Mouse (Mus musculus): ENCODE results near the gene Lilra6. TPM values are rescaled to one million over a fixed set of nuclear protein-coding genes. Genes with fewer than 3 reads are reported as not detected.
"Not testable (repeated sequence)": the region's sequence is repeated elsewhere in the genome, so short reads cannot be mapped to it uniquely, and the experiment has no call there.

Gene Lilra6
- 0.59 TPM in 1 of 2 replicates, not detected in the other for polyA plus RNA-seq (2012; ENCODE audit: insufficient read depth, insufficient read length, missing spikeins)

- H3K27ac ChIP-seq (replicated peaks; ENCODE audit: low read depth, low read length); H3K4me3 ChIP-seq (ENCODE audit: insufficient read depth, low read depth, low read length); H3K4me1 ChIP-seq (ENCODE audit: control insufficient read depth, insufficient read depth, insufficient read length, low read length): not testable (repeated sequence)
These were observed at the start of gene Lilra6 for GRCm38 (mm10) chr7:3915387-3915786. Lilra6 (minus strand) TSS chr7:3915503.

GRCm38 (mm10) chr7:3962017-3962416 is 46.7 kb upstream of the Lilra6 start:
- no peak overlapping the region for H3K4me3 ChIP-seq (ENCODE audit: insufficient read depth, low read depth, low read length)
- no peak overlapping the region for H3K27ac ChIP-seq (replicated peaks; ENCODE audit: low read depth, low read length)
- no peaks in the 10 kb centered on the region for H3K4me1 ChIP-seq (ENCODE audit: control insufficient read depth, insufficient read depth, insufficient read length, low read length)

GRCm38 (mm10) chr7:3957387-3957786 is 42.1 kb upstream of the Lilra6 start:
- H3K4me3 ChIP-seq (ENCODE audit: insufficient read depth, low read depth, low read length): no peak overlapping the region
- H3K4me1 ChIP-seq (ENCODE audit: control insufficient read depth, insufficient read depth, insufficient read length, low read length): no peaks in the 10 kb centered on the region
- H3K27ac ChIP-seq (replicated peaks; ENCODE audit: low read depth, low read length): no peak overlapping the region

- Histone ChIP-seq H3K4me1 (ENCODE audit: control insufficient read depth, insufficient read depth, insufficient read length, low read length) (no peaks in the 10 kb centered on the region), H3K27ac (replicated peaks; ENCODE audit: low read depth, low read length) (no peak overlapping the region), H3K4me3 (ENCODE audit: insufficient read depth, low read depth, low read length) (no peak overlapping the region)
These were observed 33.9 kb upstream of the Lilra6 start for GRCm38 (mm10) chr7:3949159-3949558.

- H3K4me3 ChIP-seq (ENCODE audit: insufficient read depth, low read depth, low read length): no peak overlapping the region
- H3K4me1 ChIP-seq (ENCODE audit: control insufficient read depth, insufficient read depth, insufficient read length, low read length): no peaks in the 10 kb centered on the region
- H3K27ac ChIP-seq (replicated peaks; ENCODE audit: low read depth, low read length): no peak overlapping the region
These were observed 32.9 kb upstream of the Lilra6 start for GRCm38 (mm10) chr7:3948223-3948622.

GRCm38 (mm10) chr7:3946117-3946516 is 30.8 kb upstream of the Lilra6 start:
- Histone ChIP-seq H3K27ac (replicated peaks; ENCODE audit: low read depth, low read length) (no peak overlapping the region), H3K4me1 (ENCODE audit: control insufficient read depth, insufficient read depth, insufficient read length, low read length) (no peaks in the 10 kb centered on the region), H3K4me3 (ENCODE audit: insufficient read depth, low read depth, low read length) (no peak overlapping the region)

GRCm38 (mm10) chr7:3940915-3941314 is 25.6 kb upstream of the Lilra6 start:
- Histone ChIP-seq H3K4me3 (ENCODE audit: insufficient read depth, low read depth, low read length) (no peak overlapping the region), H3K27ac (replicated peaks; ENCODE audit: low read depth, low read length) (no peak overlapping the region), H3K4me1 (ENCODE audit: control insufficient read depth, insufficient read depth, insufficient read length, low read length) (no peaks in the 10 kb centered on the region)

GRCm38 (mm10) chr7:3939866-3940525 is 24.7 kb upstream of the Lilra6 start:
- Histone ChIP-seq H3K4me3 (ENCODE audit: insufficient read depth, low read depth, low read length) (no peak overlapping the region), H3K27ac (replicated peaks; ENCODE audit: low read depth, low read length) (no peak overlapping the region), H3K4me1 (ENCODE audit: control insufficient read depth, insufficient read depth, insufficient read length, low read length) (no peaks in the 10 kb centered on the region)

GRCm38 (mm10) chr7:3935473-3935872 is 20.2 kb upstream of the Lilra6 start:
- not testable (repeated sequence) for H3K27ac ChIP-seq (replicated peaks; ENCODE audit: low read depth, low read length); H3K4me3 ChIP-seq (ENCODE audit: insufficient read depth, low read depth, low read length); H3K4me1 ChIP-seq (ENCODE audit: control insufficient read depth, insufficient read depth, insufficient read length, low read length)

GRCm38 (mm10) chr7:3903704-3904103 is 11.6 kb downstream of the Lilra6 start:
- no peak overlapping the region for H3K4me3 ChIP-seq (ENCODE audit: insufficient read depth, low read depth, low read length)
- no peak overlapping the region for H3K27ac ChIP-seq (replicated peaks; ENCODE audit: low read depth, low read length)
- H3K4me1 ChIP-seq (ENCODE audit: control insufficient read depth, insufficient read depth, insufficient read length, low read length): no peaks in the 10 kb centered on the region

GRCm38 (mm10) chr7:3898036-3898590 is 17.2 kb downstream of the Lilra6 start, which contains the start of gene Gm14548:
Gm14548 (minus strand) TSS chr7:3898120.
- H3K4me3 ChIP-seq (ENCODE audit: insufficient read depth, low read depth, low read length); H3K4me1 ChIP-seq (ENCODE audit: control insufficient read depth, insufficient read depth, insufficient read length, low read length); H3K27ac ChIP-seq (replicated peaks; ENCODE audit: low read depth, low read length): not testable (repeated sequence)

GRCm38 (mm10) chr7:3875032-3875431 is 40.3 kb downstream of the Lilra6 start:
- H3K4me3 ChIP-seq (ENCODE audit: insufficient read depth, low read depth, low read length); H3K4me1 ChIP-seq (ENCODE audit: control insufficient read depth, insufficient read depth, insufficient read length, low read length); H3K27ac ChIP-seq (replicated peaks; ENCODE audit: low read depth, low read length): not testable (repeated sequence)

Other genes starting within 250 kb of the Lilra6 start
- gene Leng1, start 249.7 kb downstream of the Lilra6 start, polyA plus RNA-seq (2012; ENCODE audit: insufficient read depth, insufficient read length, missing spikeins): 17.8 and 19.4 TPM in 2 replicates
- 0.67 TPM in 1 of 2 replicates, not detected in the other for gene Tmc4, start 237.9 kb downstream of the Lilra6 start, polyA plus RNA-seq (2012; ENCODE audit: insufficient read depth, insufficient read length, missing spikeins)
- 37.7 and 38.0 TPM in 2 replicates for gene Tsen34, start 222.6 kb downstream of the Lilra6 start, polyA plus RNA-seq (2012; ENCODE audit: insufficient read depth, insufficient read length, missing spikeins)
- 20.9 and 29.8 TPM in 2 replicates for gene Mboat7, start 222.0 kb downstream of the Lilra6 start, polyA plus RNA-seq (2012; ENCODE audit: insufficient read depth, insufficient read length, missing spikeins)
- gene Rps9, start 211.5 kb downstream of the Lilra6 start, polyA plus RNA-seq (2012; ENCODE audit: insufficient read depth, insufficient read length, missing spikeins): 727 and 740 TPM in 2 replicates
- gene Pirb, start 195.1 kb downstream of the Lilra6 start, polyA plus RNA-seq (2012; ENCODE audit: insufficient read depth, insufficient read length, missing spikeins): 3.7 and 5.2 TPM in 2 replicates
- not detected in 2 replicates for gene Gm15448, start 89.8 kb downstream of the Lilra6 start, polyA plus RNA-seq (2012; ENCODE audit: insufficient read depth, insufficient read length, missing spikeins)
- 0.55 TPM in 1 of 2 replicates, not detected in the other for gene Pira2, start 70.5 kb downstream of the Lilra6 start, polyA plus RNA-seq (2012; ENCODE audit: insufficient read depth, insufficient read length, missing spikeins)
- not detected in 2 replicates for gene Gm14548, start 17.4 kb downstream of the Lilra6 start, polyA plus RNA-seq (2012; ENCODE audit: insufficient read depth, insufficient read length, missing spikeins)
- gene Lair1, start 147.7 kb upstream of the Lilra6 start, polyA plus RNA-seq (2012; ENCODE audit: insufficient read depth, insufficient read length, missing spikeins): 1.6 and 1.7 TPM in 2 replicates
- gene Ttyh1, start 203.9 kb upstream of the Lilra6 start, polyA plus RNA-seq (2012; ENCODE audit: insufficient read depth, insufficient read length, missing spikeins): 1.4 and 2.3 TPM in 2 replicates
- gene Leng8, start 221.5 kb upstream of the Lilra6 start, polyA plus RNA-seq (2012; ENCODE audit: insufficient read depth, insufficient read length, missing spikeins): 20.2 and 24.0 TPM in 2 replicates
- 2.1 and 3.6 TPM in 2 replicates for gene Leng9, start 234.9 kb upstream of the Lilra6 start, polyA plus RNA-seq (2012; ENCODE audit: insufficient read depth, insufficient read length, missing spikeins)
- gene Cdc42ep5, start 249.4 kb upstream of the Lilra6 start, polyA plus RNA-seq (2012; ENCODE audit: insufficient read depth, insufficient read length, missing spikeins): 4.0 and 10.1 TPM in 2 replicates

Data from brown adipose tissue, adult 24 weeks (tissue).